Mouse (Mus musculus): ENCODE data around the gene Slc22a15. TPM values are rescaled to one million over a fixed set of nuclear protein-coding genes. Genes with fewer than 3 reads are reported as not detected.
"Not testable (repeated sequence)": the region's sequence is repeated elsewhere in the genome, so short reads cannot be mapped to it uniquely, and the experiment has no call there.

Slc22a15 gene
- total RNA-seq, 2 experiments from 2014 or later: 4.5 to 5.1 TPM

DNA sequence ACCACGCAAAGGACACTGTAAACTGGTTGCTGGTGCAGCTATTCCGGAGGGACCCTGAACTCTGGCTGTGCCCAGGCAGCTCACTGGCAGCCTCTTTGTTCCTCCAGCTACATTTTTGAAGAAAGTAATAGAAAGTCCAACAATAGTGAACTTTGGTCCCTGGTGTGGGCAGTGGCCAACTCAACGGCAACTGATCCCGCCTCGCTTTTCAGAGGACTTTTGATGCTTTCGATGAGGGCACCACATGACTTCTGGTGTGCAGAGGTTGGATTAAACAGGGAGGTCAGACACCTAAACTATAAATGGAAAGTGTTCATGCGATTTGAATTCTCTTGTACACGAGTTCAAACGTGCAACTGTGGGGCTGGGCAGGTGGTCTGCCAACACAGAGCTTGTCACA, 99.9 kb downstream of the Slc22a15 start:
- no peak for ATAC-seq (replicated peaks; ENCODE audit: poor library complexity, severe bottlenecking)

DNA sequence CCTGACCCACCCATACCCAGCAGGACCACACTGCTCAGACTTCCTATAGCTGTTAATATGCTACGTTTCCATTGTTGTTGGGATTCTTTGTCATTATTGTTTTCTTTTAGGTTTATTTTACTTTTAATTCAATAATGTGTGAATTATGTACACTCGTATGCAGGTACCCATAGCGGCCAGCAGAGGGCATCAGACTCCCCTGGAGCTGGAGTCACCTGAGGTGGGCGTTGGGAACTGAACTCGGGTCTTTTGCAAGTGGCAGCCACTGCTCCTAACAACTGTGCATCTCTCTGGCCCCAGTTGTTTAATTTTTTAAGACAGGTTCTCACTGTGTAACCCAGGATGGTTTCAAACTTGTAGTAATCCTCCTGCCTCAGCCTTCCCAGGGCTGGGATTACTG, 102.2 kb downstream of the Slc22a15 start:
- ATAC-seq (replicated peaks; ENCODE audit: poor library complexity, severe bottlenecking): 0 out of 2 replicates have a peak, but pooled peaks have one; percentile 35

DNA sequence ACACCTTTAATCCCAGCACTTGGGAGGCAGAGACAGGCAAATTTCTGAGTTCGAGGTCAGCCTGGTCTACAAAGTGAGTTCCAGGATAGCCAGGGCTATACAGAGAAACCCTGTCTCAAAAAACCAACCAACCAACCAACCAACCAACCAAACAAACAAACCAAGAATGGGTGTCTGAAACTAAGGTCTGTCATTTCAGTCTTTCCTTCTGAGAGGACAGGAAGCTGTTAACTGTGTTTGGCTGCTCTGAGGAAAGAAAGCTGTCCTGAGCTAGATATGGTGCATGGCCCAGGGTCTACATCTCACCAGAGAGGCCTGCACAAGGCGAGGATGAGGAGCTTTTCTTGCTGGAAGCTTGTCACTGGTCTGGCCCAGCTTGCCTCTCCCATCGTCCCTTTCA, 103.5 kb downstream of the Slc22a15 start:
- ATAC-seq (replicated peaks; ENCODE audit: poor library complexity, severe bottlenecking): not testable (repeated sequence)

DNA sequence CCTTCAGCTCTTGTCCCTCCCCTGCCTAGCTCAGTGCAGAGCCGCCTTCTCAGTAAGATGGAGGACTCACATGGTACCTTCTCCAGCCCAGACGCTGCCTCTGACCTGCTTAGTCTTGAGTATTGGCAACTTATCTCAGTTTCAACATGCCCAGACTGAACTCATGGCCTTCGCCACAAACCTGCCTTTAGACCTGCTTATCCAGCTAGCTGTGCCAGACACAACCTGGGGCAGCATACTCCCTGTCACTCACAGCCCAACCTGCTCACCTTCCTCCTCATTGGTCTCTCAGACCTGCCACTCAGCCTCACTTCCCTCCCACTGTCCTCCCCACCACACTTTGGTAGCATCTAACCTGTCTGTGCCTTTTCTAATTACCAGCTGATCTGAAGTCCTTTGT, 108.2 kb downstream of the Slc22a15 start:
- no peak for ATAC-seq (replicated peaks; ENCODE audit: poor library complexity, severe bottlenecking)

DNA sequence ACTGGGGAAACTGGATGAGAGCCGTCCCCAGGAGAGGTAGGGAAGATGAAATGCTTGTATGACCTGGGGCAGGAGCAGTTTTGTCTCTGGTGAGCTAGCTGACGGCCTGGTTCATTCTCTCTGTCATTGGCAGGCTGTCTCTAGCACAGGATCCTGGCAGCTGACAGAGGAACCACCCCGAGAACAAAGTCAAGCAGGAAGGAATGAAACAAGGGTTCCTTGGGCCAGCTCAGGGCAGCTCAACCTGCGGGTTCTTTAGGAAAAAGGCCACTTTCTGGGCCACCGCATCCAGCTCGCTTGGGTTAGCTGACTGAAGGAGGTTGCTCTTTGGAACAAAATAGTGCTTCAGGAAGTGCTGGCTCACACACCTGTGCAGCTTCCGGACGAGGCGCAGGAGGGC, 109.5 kb downstream of the Slc22a15 start:
- no peak for ATAC-seq (replicated peaks; ENCODE audit: poor library complexity, severe bottlenecking)

DNA sequence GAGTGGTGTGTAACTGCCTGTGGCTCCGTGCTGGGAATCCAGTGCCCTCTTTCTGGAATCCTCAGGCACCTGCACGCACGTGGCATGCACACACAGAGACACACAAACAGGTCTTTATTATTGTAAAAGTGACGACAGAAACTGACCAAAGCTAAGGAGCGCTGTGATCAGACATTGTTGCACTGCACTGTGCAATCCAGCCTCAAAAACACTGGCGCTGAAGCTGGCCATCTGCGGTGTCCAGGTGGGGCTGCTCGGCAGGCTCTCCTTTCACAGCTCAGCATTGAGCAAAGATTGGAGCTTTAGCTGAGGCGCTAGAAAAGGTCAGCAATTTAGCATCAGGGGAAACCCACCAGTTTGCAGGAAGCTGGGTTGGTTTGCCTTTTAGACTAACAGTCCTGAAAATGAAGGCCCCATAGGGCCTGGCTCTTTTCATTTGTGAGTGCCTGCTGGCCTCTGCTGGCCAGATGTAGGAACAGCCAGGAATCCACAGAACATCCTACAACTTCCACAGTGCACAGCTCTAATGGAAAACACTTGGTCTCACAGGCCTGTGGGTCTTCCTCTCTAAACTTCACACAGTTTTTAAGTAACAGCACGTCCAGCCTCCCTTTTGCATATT, 111.8 kb downstream of the Slc22a15 start:
- peak; percentile 91 for ATAC-seq (replicated peaks; ENCODE audit: poor library complexity, severe bottlenecking)

DNA sequence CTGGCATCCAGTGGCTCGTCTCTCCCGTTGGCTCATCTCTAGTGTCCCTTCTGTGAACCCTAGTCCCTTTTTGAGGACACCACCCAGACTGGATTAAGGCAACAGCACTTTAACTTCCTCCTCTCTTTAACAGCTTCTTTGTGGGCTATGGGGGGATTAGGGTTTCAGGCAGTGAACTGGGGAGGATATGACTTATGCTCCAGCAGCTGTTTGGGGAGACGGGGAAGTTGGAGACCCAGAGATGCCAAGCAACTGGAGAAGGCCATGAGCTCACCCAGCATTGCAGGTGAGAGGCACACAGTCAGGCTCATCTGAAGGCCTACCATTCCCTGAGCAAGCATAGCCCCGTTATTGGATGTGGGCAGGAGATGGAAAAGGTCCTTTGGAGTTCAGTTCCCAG, 112.3 kb downstream of the Slc22a15 start:
- peak; percentile 53 for ATAC-seq (replicated peaks; ENCODE audit: poor library complexity, severe bottlenecking)

DNA sequence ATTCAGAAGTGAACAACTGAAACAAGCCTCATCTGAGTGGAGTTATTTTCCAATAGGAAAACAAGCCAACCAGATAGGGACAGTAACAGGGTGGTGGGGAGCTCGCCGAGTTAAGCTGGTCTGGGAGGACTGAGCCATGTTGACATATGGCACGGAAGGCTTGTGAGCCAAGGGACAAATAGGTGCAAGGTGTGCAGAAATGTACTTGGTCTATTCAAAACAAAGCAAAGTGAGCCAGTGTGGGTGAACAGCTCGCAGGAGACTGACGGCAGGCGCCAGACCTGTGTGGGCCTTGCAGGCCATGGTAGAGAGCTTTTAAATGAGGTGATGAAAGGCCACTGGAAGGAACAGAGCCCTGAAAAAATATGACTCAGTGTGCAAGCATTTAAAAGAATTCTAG, 116.6 kb downstream of the Slc22a15 start:
- no peak for ATAC-seq (replicated peaks; ENCODE audit: poor library complexity, severe bottlenecking)

DNA sequence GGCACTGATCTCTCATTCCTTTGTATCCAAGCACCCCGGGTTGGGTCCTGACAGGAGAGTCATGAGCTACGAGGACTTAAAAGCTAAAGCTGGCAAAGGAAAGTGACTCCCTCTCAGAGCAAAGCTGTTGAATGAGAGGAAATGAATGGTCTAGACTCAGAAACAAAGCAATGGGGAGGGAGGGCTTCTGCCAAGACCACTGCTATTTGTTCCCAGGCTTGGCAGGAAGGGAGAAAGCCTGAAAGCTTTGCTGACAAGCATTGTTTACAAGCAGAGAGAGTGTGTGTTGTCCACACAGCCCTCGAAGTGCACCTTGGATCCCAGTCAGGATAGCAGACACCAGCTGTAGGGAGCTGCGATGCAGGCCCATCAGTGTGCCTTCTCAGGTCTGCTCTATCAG, 117.3 kb downstream of the Slc22a15 start:
- no peak for ATAC-seq (replicated peaks; ENCODE audit: poor library complexity, severe bottlenecking)

DNA sequence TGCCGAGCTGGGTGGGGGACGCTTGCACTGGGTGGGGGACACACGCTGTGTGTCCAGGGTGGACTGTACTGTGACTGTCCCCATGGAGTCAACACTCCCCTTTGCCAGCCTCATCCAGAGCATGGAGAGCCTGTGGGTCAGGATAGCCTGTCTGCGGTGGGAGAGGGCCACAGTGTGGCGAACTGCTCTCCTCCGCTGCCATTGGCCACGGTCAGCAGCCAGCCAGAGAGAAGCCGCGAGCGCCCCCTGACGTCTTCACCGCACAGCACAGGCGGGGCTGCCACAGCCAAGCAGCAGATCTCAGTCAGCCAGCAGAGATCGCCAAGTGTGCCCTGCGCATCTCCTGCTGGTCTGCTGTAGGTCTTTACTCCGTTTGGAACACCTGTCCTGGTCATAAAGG, 118.1 kb downstream of the Slc22a15 start:
- peak; percentile 99 for ATAC-seq (replicated peaks; ENCODE audit: poor library complexity, severe bottlenecking)

Other genes starting within 250 kb of the Slc22a15 start
- not detected in 2 replicates for gene Mab21l3, start 75.5 kb downstream of the Slc22a15 start, total RNA-seq (2014; fragmentation: Nextera tagmentation)
- gene Mab21l3, start 75.5 kb downstream of the Slc22a15 start, total RNA-seq (2017): 0.05 TPM in 1 of 2 replicates, not detected in the other
- not detected in 2 replicates for gene Nhlh2, start 85.6 kb upstream of the Slc22a15 start, total RNA-seq (2014; fragmentation: Nextera tagmentation)
- not detected in 2 replicates for gene Nhlh2, start 85.6 kb upstream of the Slc22a15 start, total RNA-seq (2017)
- not detected in 2 replicates for gene Casq2, start 162.0 kb upstream of the Slc22a15 start, total RNA-seq (2014; fragmentation: Nextera tagmentation)
- not detected in 2 replicates for gene Casq2, start 162.0 kb upstream of the Slc22a15 start, total RNA-seq (2017)

Data from granulocyte monocyte progenitor cell, adult 5-6 weeks (primary cell).